Mouse (Mus musculus) lung, postnatal 4 days (tissue): Measurements from ENCODE around the gene Tagap1.
"Not testable (repeated sequence)": the region's sequence is repeated elsewhere in the genome, so short reads cannot be mapped to it uniquely, and the experiment has no call there.

ENCODE experiments used
- DNase-seq, 2 experiments: peaks; one replicate each; pipeline ENCODE4 v3.0.0; 2021

Tagap1 gene

GRCm38 (mm10) chr17:6961181-6962000, 435 bp upstream of the Tagap1 start:
- DNase-seq: peak; percentile 37 to 44

DNA sequence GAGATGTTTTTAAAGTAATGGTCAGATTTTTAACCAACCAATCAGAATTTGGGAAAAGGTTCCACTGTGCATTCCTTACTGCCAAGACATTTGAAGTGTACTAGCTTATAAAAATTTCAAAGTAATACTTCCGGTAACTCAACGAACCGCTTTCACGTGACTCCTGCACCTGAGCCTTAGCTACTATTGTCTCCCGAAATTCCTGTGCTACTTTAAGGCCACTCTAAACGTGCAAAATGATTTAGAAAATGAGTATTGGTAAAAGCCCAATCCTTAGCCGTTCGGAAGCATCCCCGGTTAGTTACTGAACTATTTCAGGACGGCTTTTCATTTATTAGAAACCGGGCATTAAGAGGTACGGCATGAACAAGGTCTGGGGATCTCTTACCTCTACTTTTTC, 607 bp downstream of the Tagap1 start:
- not testable (repeated sequence) for DNase-seq

DNA sequence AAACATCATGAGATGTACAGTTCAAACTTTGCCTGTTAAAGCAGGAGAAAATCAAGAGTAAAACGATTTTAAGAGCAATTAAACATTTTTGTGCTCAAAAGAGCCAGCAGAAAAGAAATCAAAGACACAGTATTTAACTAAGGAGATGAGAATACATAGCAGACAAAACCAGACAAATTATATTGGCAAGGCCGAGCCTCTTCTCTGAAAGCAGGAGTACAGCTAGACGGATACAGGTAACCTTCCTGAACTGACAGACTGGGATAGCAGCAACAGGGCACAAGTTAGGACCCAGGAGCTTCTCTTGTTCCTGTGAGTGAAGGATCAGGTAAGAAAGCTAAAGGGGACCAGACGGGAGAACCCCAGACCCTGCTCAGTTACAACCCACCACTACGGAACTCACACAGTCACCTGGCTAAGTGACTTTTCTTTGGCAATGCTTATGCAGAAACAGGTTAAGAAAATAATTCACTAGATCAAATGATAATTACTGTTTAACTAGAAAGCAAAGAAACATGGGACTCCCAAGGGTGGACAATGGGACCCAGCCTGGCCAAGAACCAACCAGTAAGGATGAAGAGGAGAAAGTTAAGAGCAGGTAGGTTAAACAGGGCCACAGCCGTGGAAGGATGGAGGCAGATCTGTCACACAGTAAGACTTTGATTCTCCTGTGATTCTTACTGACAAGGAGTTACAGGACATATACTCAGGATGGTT, 1.3 kb downstream of the Tagap1 start:
- DNase-seq: not testable (repeated sequence)

DNA sequence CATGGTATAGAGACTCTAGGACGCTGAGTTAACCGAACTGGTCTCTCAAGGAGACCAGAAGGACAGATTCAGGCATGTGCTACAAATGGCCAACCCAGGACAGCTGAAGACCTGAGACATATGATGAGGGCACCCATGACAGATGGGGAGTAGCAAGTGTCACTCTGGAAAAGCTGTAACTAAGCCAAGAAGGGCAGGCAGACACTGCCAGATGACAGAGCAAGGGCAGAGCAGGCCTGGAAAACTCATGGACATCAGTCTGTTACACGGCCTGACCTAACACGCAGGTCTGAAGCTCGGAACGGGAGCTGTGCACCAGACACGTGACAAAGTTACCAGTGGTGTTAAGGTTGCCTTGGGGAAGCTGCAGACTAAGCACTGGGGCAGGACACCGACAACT, 2.1 kb downstream of the Tagap1 start:
- not testable (repeated sequence) for DNase-seq

DNA sequence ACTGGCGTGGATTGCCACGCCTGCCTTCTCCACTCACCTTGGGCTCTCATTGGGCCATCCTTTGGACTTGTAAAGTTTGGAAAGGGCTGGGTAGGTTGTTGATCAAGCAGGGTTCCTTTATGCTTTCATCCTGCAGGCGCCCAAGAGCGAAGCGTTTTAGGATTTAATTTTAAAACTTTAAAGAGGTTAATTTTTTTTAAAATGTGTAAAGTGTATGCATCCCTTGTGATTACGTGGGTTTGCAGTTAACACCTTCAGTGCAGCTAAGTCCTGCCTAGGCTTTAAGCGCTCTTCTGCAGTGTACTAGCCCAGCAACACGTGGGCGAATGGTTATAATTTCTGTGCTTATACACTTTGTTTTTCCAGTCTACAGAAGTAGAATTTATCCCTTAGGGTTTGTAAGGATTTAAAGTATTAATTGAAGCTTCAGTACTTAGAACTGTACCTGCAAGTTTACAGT, 12.2 kb downstream of the Tagap1 start:
- not testable (repeated sequence) for DNase-seq

DNA sequence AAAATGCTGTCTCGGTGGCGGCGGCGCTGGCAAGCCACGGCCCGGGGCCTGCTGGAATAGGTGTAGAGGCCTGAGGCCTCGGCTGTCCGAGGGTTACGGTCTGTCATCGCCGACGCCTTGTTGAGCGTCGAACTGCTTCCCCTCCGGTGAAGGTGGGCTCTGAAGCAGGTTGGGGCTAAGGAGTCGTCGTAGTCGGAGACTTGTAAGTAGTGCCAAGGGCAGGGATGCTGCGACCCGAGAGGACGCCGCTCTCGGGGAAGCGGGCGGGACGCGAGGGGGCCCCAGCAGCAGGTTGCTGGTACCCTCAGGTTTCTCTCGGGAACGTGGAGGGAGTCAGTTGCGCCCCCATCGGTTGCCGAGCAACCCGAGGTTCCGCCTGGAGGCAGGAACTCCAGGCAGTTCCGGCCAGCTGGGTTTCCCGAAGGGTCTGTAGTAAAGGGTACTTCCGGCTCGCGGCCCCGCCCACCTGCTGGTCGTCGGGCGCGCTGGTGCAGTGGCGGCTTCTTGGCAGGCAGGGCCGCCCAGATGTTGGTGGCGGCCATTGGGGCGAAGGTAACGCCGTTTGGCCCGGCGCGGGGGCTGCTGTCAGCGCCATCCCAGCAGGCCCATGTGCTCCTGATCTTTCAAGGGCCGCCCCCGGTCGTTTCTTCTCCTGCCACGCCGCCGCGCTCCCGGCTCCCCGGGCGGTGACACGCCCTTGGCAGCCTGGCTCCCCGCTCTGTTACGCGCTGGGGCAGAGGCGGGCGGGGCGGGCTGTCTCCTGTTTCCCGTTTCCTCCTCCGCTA, 12.8 kb downstream of the Tagap1 start, which contains the start of gene Rsph3b:
Gene Rsph3b, minus strand, starts transcription at position 699 of the 785 bp plus-strand sequence.
- DNase-seq: peak; percentile 86 to 91

DNA sequence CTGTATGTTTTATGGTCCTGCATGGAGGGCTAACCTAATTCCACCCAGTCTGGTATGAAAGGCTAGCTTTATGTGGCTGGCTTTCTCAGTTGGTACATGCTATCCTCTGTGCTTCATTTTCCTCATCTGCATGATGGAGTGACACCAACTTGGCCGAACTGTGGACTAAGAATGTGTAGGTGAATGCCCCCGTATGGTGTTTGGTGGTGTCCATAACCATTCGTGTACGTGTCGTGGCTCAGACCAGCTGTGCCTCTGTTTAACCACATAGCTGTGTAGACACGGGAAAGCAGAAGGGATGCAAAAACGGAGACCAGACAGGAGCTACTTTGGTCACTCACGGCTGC, 13.3 kb downstream of the Tagap1 start:
- not testable (repeated sequence) for DNase-seq

- not testable (repeated sequence) for DNase-seq
Observed at GRCm38 (mm10) chr17:6942560-6942959, 18.4 kb downstream of the Tagap1 start.

- DNase-seq: not testable (repeated sequence)
Observed at GRCm38 (mm10) chr17:6931625-6932024, 29.3 kb downstream of the Tagap1 start.

GRCm38 (mm10) chr17:6920351-6920894, 40.5 kb downstream of the Tagap1 start:
- DNase-seq: not testable (repeated sequence)

DNA sequence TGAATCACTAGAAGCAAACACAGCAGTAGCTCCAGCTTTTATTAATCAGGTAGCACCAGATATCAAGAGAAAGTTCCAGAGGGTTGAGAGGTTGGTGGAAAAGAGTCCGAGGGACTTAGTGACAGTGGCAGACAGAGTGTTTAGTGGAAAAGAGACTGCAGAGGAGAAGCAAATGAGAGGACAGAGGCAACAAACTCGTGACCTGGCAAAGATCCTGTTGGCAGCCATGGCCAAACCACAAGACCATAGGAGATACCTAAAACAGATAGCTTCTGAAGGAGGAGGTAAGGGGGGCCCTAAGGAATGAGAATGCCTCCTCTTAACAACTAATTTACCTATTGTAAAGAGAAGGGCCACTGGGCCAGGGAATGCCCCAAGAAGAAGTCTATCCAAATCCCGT, 41.6 kb downstream of the Tagap1 start:
- DNase-seq: not testable (repeated sequence)

- not testable (repeated sequence) for DNase-seq
Observed at GRCm38 (mm10) chr17:6915282-6915681, 45.7 kb downstream of the Tagap1 start.

DNA sequence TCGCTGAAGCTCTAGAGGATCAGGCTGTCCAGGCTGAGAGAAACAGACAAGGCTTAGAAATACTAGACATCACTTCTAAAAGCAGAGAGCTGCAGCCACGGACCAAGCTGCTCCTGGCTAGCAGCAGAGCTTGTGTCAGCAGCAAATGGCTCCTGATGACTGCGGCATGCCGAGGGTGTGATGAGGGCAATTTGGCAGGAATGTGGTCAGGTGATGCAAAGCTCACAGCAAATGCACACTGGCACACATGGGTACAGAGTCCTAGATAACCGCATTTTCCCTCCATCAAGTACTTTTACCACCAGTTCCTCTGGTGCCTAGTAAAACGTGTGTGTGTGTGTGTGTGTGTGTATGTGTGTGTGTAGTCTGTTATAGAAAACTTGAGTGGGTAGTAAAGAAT, 46.9 kb downstream of the Tagap1 start:
- not testable (repeated sequence) for DNase-seq
